Mouse (Mus musculus) cerebellum, adult 18-20 months (tissue): ENCODE measurements at regions not wholly inside any gene's neighbourhood (a gene's known extent, or its start where the extent isn't known, plus 50 kb on each side); places are given as distances from the start of the nearest gene placed in this dataset.

ENCODE experiments used
- DNase-seq, 2 experiments: peaks; one replicate each; pipeline ENCODE4 v3.0.0; 2021

- no peak for DNase-seq
These were observed 85.8 kb upstream of the Nckap5 start for GRCm38 (mm10) chr1:126916369-126916768.

- DNase-seq: no peak
These were observed 80.9 kb upstream of the Nckap5 start for GRCm38 (mm10) chr1:126911277-126912060.

DNA sequence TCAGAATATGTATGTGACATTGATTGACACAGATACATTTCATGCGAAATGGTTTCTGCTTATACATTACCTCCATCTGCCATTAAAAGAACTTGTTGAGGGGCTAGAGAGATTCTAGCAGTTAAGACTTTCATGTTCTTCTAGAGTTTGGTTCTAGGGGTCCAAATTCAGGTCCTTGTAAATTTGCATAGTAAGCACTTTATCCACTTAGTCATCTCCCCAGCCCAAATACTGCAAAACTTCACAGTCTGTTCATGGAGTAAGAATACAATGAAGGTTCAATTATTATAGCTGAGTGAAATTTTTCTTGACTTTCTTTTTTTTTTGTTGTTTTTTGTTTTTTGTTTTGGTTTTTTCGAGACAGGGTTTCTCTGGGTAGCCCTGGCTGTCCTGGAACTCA, 76.8 kb upstream of the Nckap5 start:
- DNase-seq: no peak

DNA sequence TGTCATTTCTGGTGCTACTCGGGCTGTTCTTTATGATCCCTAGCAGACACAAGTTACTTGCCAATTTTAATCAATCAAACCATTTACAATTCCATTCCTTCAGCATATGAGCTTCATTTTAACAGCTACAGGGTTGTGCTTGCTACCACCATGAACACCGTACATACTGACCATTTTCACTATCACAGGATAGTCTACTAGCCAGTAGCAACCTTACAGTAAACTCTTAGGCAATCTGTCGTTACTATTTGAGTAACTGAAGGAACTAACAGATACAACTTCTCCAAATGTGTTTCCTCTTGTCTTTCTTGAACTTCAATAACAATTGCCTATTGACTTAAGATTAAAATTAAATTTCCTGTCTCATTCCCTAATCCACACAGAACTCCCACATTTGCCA, 67.9 kb upstream of the Nckap5 start:
- DNase-seq: no peak

DNA sequence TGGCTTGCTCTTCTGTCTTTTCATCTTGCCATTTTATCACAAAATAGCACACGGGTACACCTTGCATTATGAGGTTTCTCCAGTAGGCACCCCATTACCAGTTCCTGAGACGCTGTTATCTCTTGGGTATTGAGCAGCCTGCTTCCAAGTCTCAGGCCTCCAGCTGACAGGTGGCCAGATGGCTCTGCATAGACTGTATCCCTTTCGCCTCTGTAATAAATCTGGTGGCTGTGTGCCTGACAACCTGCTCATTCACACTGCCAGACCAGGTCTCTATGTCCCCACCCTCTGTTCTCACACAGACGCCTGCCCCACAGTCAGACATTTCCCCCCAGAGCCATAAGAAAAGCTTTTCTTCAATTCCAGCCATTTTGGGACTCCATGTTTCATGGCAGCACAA, 66.3 kb upstream of the Nckap5 start:
- DNase-seq: no peak

DNA sequence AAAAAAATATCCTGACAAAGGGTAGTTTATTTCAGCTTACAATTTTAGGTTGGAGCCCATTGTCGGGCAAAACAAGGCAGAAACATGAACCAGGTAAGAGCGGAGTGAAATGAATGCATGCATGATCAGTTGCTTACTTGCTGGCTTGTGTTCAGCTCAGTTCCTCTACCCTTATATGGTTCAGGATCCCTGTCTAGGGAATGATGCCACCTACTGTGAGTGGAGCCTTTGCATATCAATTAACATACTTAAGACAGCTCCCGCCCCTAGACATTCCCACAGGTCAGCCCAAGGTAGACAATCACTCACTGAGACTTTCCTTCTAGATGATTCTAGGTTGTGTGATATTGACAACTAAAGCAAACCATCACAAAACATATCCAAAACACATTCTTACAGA, 50.2 kb upstream of the Nckap5 start:
- no peak for DNase-seq
